Mouse (Mus musculus): Measurements from ENCODE around the gene Pltp.
"Not testable (repeated sequence)": the region's sequence is repeated elsewhere in the genome, so short reads cannot be mapped to it uniquely, and the experiment has no call there.

Gene Pltp

DNA sequence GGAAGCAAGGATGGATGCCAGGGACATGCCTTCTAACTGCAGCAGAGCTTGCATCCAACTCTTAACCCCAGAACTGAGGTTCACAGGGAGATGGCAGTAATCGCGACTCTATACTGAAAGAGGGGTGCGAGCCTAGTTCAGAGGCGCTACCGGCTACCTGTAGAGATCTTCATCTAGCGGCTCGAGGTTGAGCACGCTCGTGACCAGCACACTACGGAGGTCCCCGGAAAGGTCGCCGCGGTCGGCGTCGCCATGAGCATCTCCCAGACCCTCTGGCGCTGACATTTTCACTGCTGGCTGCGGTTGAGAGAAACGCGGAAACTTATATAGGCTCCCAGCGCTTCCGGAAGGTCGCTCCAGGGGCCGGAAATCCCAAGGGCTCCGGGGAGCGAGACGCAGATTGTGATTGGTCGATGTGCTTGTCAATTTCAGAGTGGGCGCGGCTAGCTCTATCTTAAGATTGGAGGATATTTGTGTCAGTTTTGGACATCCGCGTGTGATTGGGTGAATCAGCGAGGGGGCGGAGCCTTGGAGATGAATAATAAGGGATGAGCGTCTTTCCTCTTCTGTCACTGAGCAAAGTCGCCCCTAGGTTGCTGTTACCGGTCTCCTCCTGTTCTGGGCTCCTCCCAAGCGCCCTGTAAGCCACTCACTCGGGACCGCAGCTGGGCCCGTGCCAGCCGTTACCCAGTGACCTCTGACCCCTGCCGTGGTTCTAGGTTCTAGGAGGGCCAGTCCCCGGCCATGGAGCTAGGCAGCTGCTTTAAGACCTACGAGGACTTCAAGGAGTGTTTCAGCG, 52.8 kb downstream of the Pltp start, which contains the start of the genes Acot8 and Zswim3:
Gene Acot8, minus strand, starts transcription at position 350 of the 799 bp plus-strand sequence.
Gene Zswim3, plus strand, starts transcription at position 566 of the 799 bp plus-strand sequence.
- DNase-seq, result peak; percentile 98

DNA sequence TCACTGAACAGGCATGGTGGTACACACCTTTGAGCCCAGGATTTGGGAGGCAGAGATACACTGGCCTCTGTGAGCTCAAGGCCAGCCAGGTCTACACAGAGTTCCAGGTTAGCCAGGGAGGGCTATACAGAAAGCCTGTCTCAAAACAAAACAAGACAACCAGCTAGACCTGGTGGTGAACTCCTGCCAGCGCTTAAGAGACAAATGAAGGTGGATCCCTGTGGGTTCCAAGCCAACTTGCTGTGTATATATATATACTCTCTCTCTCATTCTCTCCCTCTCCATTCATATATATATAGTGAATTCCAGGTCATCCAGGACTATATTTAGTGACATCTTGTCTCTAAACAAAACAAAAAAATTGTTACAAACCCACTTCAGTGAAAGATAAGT, 53.6 kb downstream of the Pltp start:
- no peak for DNase-seq

DNA sequence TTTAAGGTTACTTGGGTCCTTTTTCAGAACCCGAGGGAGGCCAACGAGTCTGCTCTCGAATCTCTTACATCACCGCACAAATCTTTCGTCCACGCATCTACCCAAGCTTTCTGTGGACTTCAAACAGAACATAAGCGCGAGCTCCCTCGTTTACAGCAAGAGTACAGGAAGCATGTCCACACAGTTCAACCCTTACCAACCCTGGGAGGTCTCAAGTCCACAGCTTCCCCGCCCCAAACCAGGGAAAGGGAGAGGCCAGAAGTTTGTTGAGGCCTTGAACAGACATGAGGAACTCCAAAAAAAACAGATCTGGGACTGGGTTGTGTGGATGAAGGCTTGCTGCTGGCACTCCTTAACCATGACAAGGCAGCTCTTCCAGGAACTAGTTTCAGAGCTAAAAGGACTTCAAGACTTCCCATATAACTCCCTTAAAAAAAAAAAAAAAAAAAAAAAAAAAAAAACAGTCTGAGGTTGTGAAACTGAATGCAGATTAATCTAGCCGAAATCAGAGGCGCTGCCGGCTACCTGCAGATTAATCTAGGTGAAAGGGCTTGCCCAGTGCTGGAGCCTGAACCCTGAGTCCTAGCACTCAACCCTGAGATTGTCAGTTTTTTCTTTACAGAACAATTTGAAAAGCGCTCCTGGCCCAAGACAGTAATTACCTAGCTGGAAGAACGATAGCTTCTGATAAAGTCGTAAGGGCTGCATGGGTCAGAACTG, 54.1 kb downstream of the Pltp start:
- DNase-seq, result no peak

DNA sequence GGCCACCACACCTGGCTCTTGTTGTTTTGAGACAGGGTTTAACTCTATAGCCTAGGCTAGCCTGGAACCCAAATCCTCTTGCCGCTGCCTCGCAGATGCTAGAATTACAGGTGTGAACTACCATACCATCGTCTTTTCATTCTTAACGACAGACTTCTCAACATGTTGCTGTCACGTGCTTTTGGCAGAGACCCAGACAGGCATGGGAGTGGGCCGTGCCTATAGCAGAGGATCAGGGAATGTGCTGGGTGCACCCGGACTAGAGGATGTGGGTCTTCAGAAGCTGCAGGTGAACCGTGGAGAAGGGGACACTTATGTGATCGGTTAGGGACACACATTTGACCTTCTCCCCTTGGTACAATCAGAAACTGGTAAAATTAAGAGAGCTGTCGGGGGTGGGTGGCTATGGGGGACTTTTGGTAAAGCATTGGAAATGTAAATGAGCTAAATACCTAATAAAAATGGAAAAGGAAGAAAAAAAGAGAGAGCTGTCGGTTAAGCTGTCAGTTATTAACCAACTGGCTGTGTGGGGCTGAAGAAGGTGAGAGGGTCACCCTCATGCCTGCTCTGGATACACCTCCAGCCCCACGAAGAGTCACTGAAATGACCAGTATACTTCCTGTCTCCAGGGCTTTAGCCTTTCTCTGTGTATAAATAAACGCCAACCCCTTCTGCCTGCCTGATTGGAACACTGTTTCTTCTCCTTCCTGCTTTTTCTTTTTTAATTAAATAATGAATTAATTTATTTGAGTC, 57.1 kb downstream of the Pltp start:
- DNase-seq, result no peak

DNA sequence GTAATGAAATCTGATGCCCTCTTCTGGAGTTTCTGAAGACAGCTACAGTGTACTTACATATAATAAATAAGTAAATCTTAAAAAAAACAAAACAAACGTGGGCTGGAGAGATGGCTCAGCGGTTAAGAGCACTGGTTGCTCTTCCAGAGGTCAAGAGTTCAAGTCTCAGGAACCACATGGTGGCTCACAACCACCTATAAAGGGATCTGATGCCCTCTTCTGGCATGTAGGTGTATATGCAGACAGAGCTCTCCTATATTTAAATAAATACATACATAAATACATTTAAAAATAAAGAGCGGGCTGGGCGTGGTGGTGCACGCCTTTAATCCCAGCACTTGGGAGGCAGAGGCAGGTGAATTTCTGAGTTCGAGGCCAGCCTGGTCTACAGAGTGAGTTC, 59.0 kb downstream of the Pltp start:
- DNase-seq, result not testable (repeated sequence)

DNA sequence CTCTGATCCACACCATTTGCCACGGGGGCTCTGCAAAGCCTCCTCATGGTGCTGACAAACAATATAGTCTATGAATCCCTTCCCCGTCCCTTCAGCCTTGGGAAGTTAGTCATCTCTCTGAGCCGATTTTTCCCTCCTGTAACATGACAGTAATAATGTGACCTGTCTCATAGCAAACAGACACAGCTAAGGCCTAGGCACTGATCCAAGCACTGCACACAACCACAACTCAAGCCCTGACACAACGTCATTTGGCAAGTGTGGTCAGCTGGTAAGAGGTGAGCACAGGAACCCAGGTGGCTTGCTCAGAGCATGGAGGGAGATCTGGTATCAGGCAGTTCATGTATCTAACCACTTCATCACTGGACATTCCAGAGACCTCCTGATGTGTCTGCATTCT, 61.6 kb downstream of the Pltp start:
- DNase-seq, result no peak

DNA sequence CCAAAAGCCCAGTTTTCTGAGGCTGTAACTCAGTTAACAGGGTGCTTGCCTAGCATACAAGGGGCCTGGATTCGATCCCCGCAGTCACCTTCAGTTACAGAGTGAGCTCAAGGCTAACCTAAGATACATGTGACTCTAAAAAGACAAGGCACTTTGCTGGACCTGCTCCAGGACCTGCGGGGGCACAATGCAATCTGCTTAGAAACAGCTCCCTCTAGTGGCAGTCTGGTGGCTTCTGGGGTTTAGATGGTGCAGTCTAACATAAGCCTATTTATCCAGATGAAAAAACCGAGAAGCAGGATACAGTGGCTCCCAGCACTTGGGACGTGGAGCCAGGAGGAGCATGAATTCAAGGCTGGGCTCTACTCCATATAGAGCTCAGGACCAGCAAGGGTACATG, 63.2 kb downstream of the Pltp start:
- peak; percentile 85 for DNase-seq

DNA sequence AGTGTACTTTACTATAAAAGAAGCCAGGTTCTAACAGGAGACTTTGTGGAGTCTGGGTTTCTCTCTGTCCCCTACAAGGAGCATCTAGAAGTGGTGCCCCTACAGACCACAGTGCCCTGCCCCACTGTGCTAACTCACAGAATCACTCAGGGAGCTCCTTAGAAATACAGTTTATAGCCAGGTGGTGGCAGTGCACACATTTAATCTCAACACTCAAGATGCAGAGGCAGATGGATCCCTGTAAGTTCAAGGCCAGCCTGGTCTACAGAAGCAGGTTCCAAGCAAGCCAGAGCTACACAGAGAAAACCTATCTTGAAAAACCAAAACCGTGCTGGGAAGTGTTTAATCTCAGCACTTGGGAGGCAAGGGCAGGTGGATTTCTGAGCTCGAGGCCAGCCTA, 63.7 kb downstream of the Pltp start:
- no peak for DNase-seq

DNA sequence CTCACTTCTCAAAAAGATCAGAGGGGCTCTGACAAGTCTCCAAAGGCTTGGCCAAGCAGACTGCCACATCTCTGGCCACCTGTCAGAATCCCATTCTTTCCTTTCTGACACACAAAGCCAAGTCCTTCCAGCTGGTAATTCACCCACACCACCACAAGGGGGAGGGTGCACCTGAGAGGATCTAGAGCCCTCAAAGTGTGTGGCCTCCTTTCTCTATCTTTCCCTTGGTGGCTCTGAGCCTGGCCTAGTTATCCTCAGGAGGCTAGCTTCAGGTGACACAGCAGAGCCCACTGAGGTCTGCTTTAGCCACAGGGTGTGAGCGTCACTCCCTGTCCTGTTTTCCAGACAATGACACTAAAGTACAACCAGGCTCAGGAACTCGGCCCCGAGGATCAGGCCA, 64.3 kb downstream of the Pltp start:
- peak; percentile 59 for DNase-seq

DNA sequence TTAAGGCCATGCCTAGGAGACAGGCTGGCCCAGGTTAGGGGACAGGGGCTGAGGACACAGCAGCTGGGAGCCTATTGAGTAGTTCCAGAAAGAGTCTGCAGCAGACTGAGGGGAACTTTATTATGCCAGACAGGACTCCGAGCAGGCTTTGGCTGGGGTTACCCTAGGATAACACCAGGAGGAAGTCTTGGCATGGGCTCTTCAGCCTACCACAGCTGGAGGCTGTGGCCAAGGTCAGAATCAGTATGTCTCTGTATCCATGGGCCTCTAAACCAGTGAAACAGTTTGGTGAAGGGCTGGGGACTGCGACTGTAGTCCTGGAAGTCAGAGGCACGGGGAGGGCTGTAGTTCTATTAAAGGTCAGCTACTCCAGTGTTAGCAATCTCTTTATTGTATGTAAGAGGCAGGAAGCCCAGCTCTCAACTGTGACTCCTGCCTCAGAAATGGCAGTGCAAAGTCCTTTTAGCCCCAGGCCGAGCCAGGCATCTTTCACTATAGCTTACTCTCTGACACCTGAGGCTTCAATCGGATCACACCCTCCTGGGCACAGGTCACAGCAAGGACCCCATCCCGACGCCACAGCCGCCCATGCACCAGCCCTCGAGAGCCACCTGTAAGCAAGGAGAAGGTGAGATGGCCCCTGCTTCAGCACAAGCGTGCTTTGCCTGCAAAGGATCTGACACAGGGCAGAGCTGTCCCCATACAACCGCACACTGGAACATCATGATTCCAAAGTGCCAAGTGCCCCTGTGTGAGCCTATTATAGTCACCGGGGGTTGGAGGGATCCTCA, 64.9 kb downstream of the Pltp start:
- DNase-seq, result no peak

DNA sequence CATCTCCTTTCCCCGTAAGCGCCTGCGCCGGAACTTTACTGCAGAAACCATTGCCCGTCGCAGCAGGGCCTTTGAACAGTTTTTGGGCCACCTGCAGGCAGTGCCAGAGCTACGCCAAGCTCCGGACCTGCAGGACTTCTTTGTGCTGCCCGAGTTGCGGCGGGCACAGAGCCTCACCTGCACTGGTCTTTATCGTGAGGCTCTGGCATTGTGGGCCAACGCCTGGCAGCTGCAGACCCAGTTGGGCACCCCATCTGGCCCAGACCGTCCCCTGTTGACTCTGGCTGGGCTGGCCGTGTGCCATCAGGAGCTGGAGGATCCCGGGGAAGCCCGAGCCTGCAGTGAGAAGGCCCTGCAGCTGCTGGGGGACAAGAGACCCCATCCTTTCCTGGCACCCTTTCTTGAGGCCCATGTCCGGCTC, 65.7 kb downstream of the Pltp start:
- DNase-seq, result no peak

DNA sequence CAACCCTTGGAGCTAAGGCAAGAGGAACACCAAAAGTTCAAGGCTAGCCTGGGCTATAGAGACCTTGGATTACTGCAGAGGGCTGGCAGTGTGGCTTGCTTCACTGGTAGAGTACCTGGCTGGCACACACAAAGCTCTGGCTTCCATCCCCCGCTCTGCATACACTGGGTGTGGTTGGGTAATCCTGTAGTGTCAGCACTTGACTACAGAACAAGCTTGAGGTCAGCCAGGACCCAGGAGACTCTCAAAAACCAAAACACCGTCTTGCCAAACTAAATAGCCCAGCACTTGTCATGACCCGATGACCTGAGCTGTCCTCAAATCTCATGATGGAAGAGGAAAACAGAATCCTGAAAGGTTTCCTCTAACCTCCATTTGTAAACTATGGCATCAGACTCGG, 67.1 kb downstream of the Pltp start:
- no peak for DNase-seq

All from right cerebral cortex, adult 18-20 months (tissue).